Mouse (Mus musculus): ENCODE measurements around the gene Cenpa. TPM values are rescaled to one million over a fixed set of nuclear protein-coding genes. Genes with fewer than 3 reads are reported as not detected.

Cenpa gene
- polyA plus RNA-seq, 1 experiment: 187 TPM

- no peaks in the 10 kb centered on the region for H3K4me1 ChIP-seq (ENCODE audit: control insufficient read depth, insufficient read depth, low read length)
- TF ChIP-seq POLR2A (IDR thresholded peaks at IDR 0.05; ENCODE audit: borderline replicate concordance, control insufficient read depth, low read depth, low read length) (no peak), CTCF (IDR thresholded peaks at IDR 0.05; ENCODE audit: control insufficient read depth, insufficient read depth, low read length) (no peak)
- H3K27ac ChIP-seq (ENCODE audit: control insufficient read depth, insufficient read depth, low read depth, low read length, poor library complexity): no peak overlapping the region
- WGBS: 75% methylated on average over 6 of the region's 6 CpGs
- no peak overlapping the region for H3K4me3 ChIP-seq (replicated peaks; ENCODE audit: control insufficient read depth, low read depth, low read length)
Observed at GRCm38 (mm10) chr5:30630401-30630800, 36.2 kb upstream of the Cenpa start.

- Histone ChIP-seq H3K4me3 (replicated peaks; ENCODE audit: control insufficient read depth, low read depth, low read length) (no peak overlapping the region), H3K4me1 (ENCODE audit: control insufficient read depth, insufficient read depth, low read length) (no peaks in the 10 kb centered on the region), H3K27ac (ENCODE audit: control insufficient read depth, insufficient read depth, low read depth, low read length, poor library complexity) (no peak overlapping the region)
- TF ChIP-seq CTCF (IDR thresholded peaks at IDR 0.05; ENCODE audit: control insufficient read depth, insufficient read depth, low read length): no peak
- no peak for TF ChIP-seq POLR2A (IDR thresholded peaks at IDR 0.05; ENCODE audit: borderline replicate concordance, control insufficient read depth, low read depth, low read length)
- 67% methylated on average over 1 of the region's 1 CpGs for WGBS
Observed at GRCm38 (mm10) chr5:30632134-30632533, 34.4 kb upstream of the Cenpa start.

- WGBS: 20% methylated on average over 7 of the region's 7 CpGs
- H3K4me3 ChIP-seq (replicated peaks; ENCODE audit: control insufficient read depth, low read depth, low read length): no peak overlapping the region
- TF ChIP-seq CTCF (IDR thresholded peaks at IDR 0.05; ENCODE audit: control insufficient read depth, insufficient read depth, low read length) (no peak), POLR2A (IDR thresholded peaks at IDR 0.05; ENCODE audit: borderline replicate concordance, control insufficient read depth, low read depth, low read length) (no peak)
Observed at GRCm38 (mm10) chr5:30636994-30637393, 29.6 kb upstream of the Cenpa start.

GRCm38 (mm10) chr5:30638041-30638440 is 28.5 kb upstream of the Cenpa start:
- H3K4me3 ChIP-seq (replicated peaks; ENCODE audit: control insufficient read depth, low read depth, low read length): no peak overlapping the region
- TF ChIP-seq CTCF (IDR thresholded peaks at IDR 0.05; ENCODE audit: control insufficient read depth, insufficient read depth, low read length) (peak; percentile 87), POLR2A (IDR thresholded peaks at IDR 0.05; ENCODE audit: borderline replicate concordance, control insufficient read depth, low read depth, low read length) (no peak)
- 4% methylated on average over 6 of the region's 6 CpGs for WGBS
- no peak overlapping the region for H3K27ac ChIP-seq (ENCODE audit: control insufficient read depth, insufficient read depth, low read depth, low read length, poor library complexity)
- no peaks in the 10 kb centered on the region; the same call in 1 of the 2 replicates for H3K4me1 ChIP-seq (ENCODE audit: control insufficient read depth, insufficient read depth, low read length)

More at GRCm38 (mm10) chr5:30636994-30637393, 29.6 kb upstream of the Cenpa start:
- no peak overlapping the region for H3K27ac ChIP-seq (ENCODE audit: control insufficient read depth, insufficient read depth, low read depth, low read length, poor library complexity)
- H3K4me1 ChIP-seq (ENCODE audit: control insufficient read depth, insufficient read depth, low read length): no peaks in the 10 kb centered on the region; the same call in 1 of the 2 replicates

GRCm38 (mm10) chr5:30643477-30644179 is 22.9 kb upstream of the Cenpa start:
- Histone ChIP-seq H3K4me3 (replicated peaks; ENCODE audit: control insufficient read depth, low read depth, low read length) (no peak overlapping the region), H3K4me1 (ENCODE audit: control insufficient read depth, insufficient read depth, low read length) (no peaks in the 10 kb centered on the region), H3K27ac (ENCODE audit: control insufficient read depth, insufficient read depth, low read depth, low read length, poor library complexity) (no peak overlapping the region)
- TF ChIP-seq CTCF (IDR thresholded peaks at IDR 0.05; ENCODE audit: control insufficient read depth, insufficient read depth, low read length) (no peak), POLR2A (IDR thresholded peaks at IDR 0.05; ENCODE audit: borderline replicate concordance, control insufficient read depth, low read depth, low read length) (no peak)
- WGBS: 55% methylated on average over 5 of the region's 5 CpGs

GRCm38 (mm10) chr5:30646036-30646435 is 20.5 kb upstream of the Cenpa start:
- 80% methylated on average over 2 of the region's 2 CpGs for WGBS
- no peak overlapping the region for H3K4me3 ChIP-seq (replicated peaks; ENCODE audit: control insufficient read depth, low read depth, low read length)
- peaks cover 6% of the 10 kb centered on the region for H3K4me1 ChIP-seq (ENCODE audit: control insufficient read depth, insufficient read depth, low read length)
- no peak for TF ChIP-seq CTCF (IDR thresholded peaks at IDR 0.05; ENCODE audit: control insufficient read depth, insufficient read depth, low read length)
- H3K27ac ChIP-seq (ENCODE audit: control insufficient read depth, insufficient read depth, low read depth, low read length, poor library complexity): no peak overlapping the region

- H3K4me1 ChIP-seq (ENCODE audit: control insufficient read depth, insufficient read depth, low read length): peaks cover 8% of the 10 kb centered on the region
- H3K27ac ChIP-seq (ENCODE audit: control insufficient read depth, insufficient read depth, low read depth, low read length, poor library complexity): no peak overlapping the region
- WGBS: 16% methylated on average over 9 of the region's 9 CpGs
- peak overlapping the region; percentile 97 for H3K4me3 ChIP-seq (replicated peaks; ENCODE audit: control insufficient read depth, low read depth, low read length)
- TF ChIP-seq CTCF (IDR thresholded peaks at IDR 0.05; ENCODE audit: control insufficient read depth, insufficient read depth, low read length) (no peak), POLR2A (IDR thresholded peaks at IDR 0.05; ENCODE audit: borderline replicate concordance, control insufficient read depth, low read depth, low read length) (no peak)
Observed at GRCm38 (mm10) chr5:30647396-30647795, 19.2 kb upstream of the Cenpa start.

GRCm38 (mm10) chr5:30647815-30648560 is 18.6 kb upstream of the Cenpa start, which contains the start of gene Slc35f6:
Gene Slc35f6, plus strand, starts transcription at chr5:30647933.
- no peak for TF ChIP-seq CTCF (IDR thresholded peaks at IDR 0.05; ENCODE audit: control insufficient read depth, insufficient read depth, low read length)
- TF ChIP-seq POLR2A (IDR thresholded peaks at IDR 0.05; ENCODE audit: borderline replicate concordance, control insufficient read depth, low read depth, low read length): peak; percentile 56; the same call in 1 of the 2 replicates
- Histone ChIP-seq H3K4me1 (ENCODE audit: control insufficient read depth, insufficient read depth, low read length) (peaks cover 8% of the 10 kb centered on the region), H3K27ac (ENCODE audit: control insufficient read depth, insufficient read depth, low read depth, low read length, poor library complexity) (peak within 1 kb of the TSS; percentile 49), H3K4me3 (replicated peaks; ENCODE audit: control insufficient read depth, low read depth, low read length) (peak within 1 kb of the TSS; percentile 97)
- WGBS: under 1% methylated on average over 38 of the region's 38 CpGs

All from bone marrow, adult 2 months (tissue).